Mouse (Mus musculus) heart, adult 2 months (tissue): Measurements from ENCODE around the gene Smg8. TPM values are rescaled to one million over a fixed set of nuclear protein-coding genes. Genes with fewer than 3 reads are reported as not detected.

Experiments
- DNase-seq, 2 experiments: peaks; one replicate each; pipeline ENCODE4 v3.0.0; 2021
- H3K27ac ChIP-seq: fragments of 200-600 bp; 2 replicates; pipeline ENCODE4 v1.8.1; 2022
- H3K27me3 ChIP-seq: fragments of 200-500 bp; 2 replicates; pipeline ENCODE4 v1.6.1; 2012; ENCODE audit warnings: mild to moderate bottlenecking, low read length, inconsistent platforms, mixed read lengths; ENCODE audit not compliant: control insufficient read depth, insufficient read depth
- H3K36me3 ChIP-seq: fragments of 200-500 bp; 2 replicates; pipeline ENCODE4 v1.6.1; 2012; ENCODE audit warnings: low read length, inconsistent platforms; ENCODE audit not compliant: control insufficient read depth, insufficient read depth
- H3K4me1 ChIP-seq: fragments of 200-500 bp; 2 replicates; pipeline ENCODE4 v1.6.1; 2011; ENCODE audit warnings: low read length; ENCODE audit not compliant: control insufficient read depth, insufficient read depth
- H3K4me3 ChIP-seq: fragments of 200-600 bp; 2 replicates; pipeline ENCODE4 v1.8.1; 2022
- H3K79me2 ChIP-seq: fragments of 200-500 bp; replicated peaks from 2 replicates; pipeline ENCODE4 v1.6.1; 2012; ENCODE audit warnings: mild to moderate bottlenecking, inconsistent platforms, low read length, moderate library complexity, mixed read lengths; ENCODE audit not compliant: control insufficient read depth, insufficient read depth
- H3K9ac ChIP-seq: fragments of 200-500 bp; 2 replicates; pipeline ENCODE4 v1.6.1; 2012; ENCODE audit warnings: low read depth, mild to moderate bottlenecking, control low read depth, inconsistent platforms, low read length, mixed read lengths
- CTCF ChIP-seq: fragments of 200-600 bp; IDR thresholded peaks from 2 replicates; pipeline ENCODE4 v1.8.1; 2022; ENCODE audit warnings: antibody characterized with exemption, mild to moderate bottlenecking, moderate library complexity
- EP300 ChIP-seq: fragments of 200-500 bp; IDR thresholded peaks from 2 replicates; pipeline ENCODE4 v1.6.1; 2011; ENCODE audit warnings: low read depth, low read length, control low read depth; ENCODE audit not compliant: insufficient read depth
- POLR2A ChIP-seq: fragments of 200-500 bp; IDR thresholded peaks from 2 replicates; pipeline ENCODE4 v1.6.1; 2011; ENCODE audit warnings: mild to moderate bottlenecking, low read depth, low read length, control low read depth; ENCODE audit not compliant: insufficient read depth
- WGBS: fragments of 180-500 bp; shearing (Covaris S2); methylation state at CpG from one replicate; pipeline ENCODE4 v1.1.7; 2018; 5-methylcytosine and 5-hydroxymethylcytosine counted together
- intact Hi-C: fragments of 180-260 bp; cut with DNase I; formaldehyde crosslinking; loops from one replicate; pipeline ENCODE4 v1.15.1; 2025
- long read RNA-seq: library from polyadenylated mRNA; stranded (forward); transcript quantifications from one replicate; pipeline ENCODE4 v2.0.0, GENCODE M21; 2021
- polyA plus RNA-seq: library from polyadenylated mRNA; depleted of rRNA; stranded (reverse); fragments of >200 nt; gene quantifications from 2 replicates; pipeline ENCODE4 v1.2.3, GENCODE M21; 2012; rRNA removed
- total RNA-seq, 2 experiments: library from RNA; stranded (reverse); gene quantifications; 2 replicates each; pipeline ENCODE4 v1.2.3; 2021

The Smg8 gene
- 1 to 10 TPM; 9.1 to 9.2 TPM for total RNA-seq
- 4.8 and 9.1 TPM in 2 replicates for polyA plus RNA-seq
- long read RNA-seq, partial matches to known transcripts: 3 of 6 reads
- long read RNA-seq, other reads (novel, unspliced or antisense): 0 of 6 reads

DNA sequence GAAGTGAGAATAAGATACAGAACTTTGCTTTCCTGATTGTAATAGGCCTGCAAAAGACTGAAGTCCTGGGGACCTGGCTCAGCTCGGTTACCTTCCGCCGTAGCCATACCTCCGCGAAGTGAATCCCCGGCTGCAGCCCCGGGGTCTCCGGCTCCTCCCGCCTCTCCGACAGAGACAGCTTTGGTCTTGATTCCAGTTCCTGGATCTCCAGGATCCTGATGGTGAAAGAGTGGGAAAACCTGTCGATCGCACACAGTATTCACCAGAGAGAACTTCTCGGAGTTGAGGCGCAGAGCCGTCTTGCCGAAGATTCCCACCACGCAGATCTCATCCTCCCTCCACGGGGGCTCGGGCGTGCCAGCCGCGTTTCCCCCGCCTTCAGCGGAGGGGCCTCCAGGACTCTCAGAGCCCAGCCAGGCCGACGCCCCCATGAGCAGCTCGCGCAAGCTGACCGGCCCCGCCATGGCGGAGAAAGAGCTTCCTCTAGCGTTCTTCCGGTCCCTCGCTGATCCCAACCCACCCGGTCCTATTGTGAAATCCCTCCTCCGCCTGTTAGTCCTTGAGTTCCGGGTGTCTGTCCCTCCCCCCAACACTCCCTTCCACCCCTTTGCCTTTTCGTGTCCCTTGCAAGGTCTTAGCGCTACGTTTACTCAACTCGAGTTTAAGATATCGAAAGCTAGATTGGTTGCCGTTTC is at the start of gene Smg8:
Smg8 (minus strand) TSS at position 485 of the 695 bp plus-strand sequence.
- WGBS: under 1% methylated on average over 43 of the region's 43 CpGs
- peak within 1 kb of the TSS; percentile 97 for H3K4me3 ChIP-seq
- peaks cover 3% of the 10 kb centered on the region; the same call in 1 of the 2 replicates for H3K36me3 ChIP-seq
- peak; percentile 85 to 86 for DNase-seq
- peak within 1 kb of the TSS; percentile 82 for H3K9ac ChIP-seq
- TF ChIP-seq POLR2A: peak; percentile 75
- TF ChIP-seq EP300: peak; percentile 83
- TF ChIP-seq CTCF: no peak
- H3K27ac ChIP-seq: peak within 1 kb of the TSS; percentile 86
- no peaks in the 10 kb centered on the region; the same call in none of the 2 replicates for H3K79me2 ChIP-seq
- H3K4me1 ChIP-seq: peaks cover 7% of the 10 kb centered on the region
- intact Hi-C loops: no loop called here
- no peaks in the 10 kb centered on the region for H3K27me3 ChIP-seq

DNA sequence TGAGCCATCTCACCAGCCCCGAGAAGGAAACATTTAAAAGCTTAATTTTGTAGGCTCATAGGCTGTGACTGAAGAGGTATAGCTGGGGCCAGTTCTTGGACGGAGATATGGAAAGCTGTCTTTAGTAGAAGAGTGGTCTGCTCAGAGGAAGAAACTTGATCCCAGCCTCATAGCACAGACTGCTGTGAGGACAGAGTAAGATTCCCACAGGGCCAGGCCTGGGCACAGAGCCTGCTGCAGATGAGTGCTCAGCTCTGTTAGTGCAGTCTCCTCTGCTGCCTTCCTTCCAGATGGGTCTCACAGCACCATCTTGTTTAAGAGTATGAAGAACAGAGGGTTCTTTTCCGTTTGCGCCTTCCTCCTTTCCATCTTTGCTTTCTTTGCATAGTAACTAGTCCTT is 49.7 kb upstream of the Smg8 start:
- intact Hi-C loops: no loop called here
- Histone ChIP-seq H3K9ac (no peak overlapping the region), H3K27ac (no peak overlapping the region), H3K27me3 (no peaks in the 10 kb centered on the region), H3K4me1 (no peaks in the 10 kb centered on the region), H3K36me3 (no peaks in the 10 kb centered on the region), H3K4me3 (no peak overlapping the region), H3K79me2 (no peaks in the 10 kb centered on the region)
- DNase-seq: no peak
- TF ChIP-seq CTCF (no peak), POLR2A (no peak), EP300 (no peak)
- WGBS: 83% methylated on average over 4 of the region's 4 CpGs

DNA sequence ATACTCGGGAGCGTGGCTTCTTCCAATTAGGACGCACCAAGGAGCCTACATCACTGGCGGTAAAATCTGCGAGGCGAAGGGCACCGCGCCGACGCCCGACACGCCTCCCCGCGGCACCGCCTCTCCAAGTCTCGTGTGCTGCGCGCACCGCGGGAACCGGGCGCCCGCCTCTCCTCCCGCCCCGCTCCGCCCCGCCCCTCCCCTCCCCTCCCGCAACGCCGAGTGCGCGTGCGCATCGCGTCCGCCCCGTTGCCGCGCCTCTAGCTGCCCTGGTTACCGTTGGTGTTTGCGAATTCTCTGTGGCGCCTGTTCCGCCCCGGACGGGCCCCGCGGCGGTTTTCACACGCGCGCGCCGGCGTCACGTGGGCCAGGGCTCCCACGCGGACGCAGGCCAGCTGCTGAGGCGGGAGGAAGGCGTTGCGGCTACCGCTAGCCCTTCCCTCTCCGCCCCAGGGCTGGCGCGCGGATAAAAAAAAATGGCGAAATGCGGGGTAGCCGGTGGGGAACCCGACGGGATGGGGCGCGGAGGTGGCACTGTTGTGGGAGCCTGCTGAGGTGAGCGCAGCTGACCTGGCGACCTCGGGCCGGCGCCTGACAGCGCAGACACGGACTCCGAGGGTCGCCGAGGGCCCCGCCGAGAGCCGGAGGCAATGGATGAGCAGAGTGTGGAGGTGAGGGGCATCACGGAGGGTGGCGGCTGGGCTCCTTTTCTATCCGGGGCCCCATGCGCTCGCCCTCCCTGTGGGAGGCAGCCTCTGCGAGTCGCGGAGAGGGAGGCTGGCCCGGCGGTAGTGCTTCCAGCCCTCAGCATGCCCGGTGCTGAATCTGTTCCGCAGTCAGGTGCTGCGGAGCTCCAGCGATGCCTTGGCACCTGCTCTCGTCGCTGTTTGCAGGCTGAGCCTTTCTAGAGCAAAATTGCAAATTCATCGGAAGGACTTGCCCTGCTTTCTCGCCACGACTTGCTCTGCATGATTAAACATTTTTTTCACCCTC is 40.5 kb upstream of the Smg8 start, which contains the start of gene Trim37:
Trim37 (plus strand) TSS at position 254 of the 993 bp plus-strand sequence.
- WGBS: under 1% methylated on average over 100 of the region's 105 CpGs
- intact Hi-C loops: loop anchor here (1.0 kb wide), 1 partner anchor 17 kb away; no protein-coding TSS in a partner anchor
- Histone ChIP-seq H3K27me3 (no peaks in the 10 kb centered on the region), H3K79me2 (0 out of 2 replicates have a peak, but pooled peaks cover 1% of the 10 kb centered on the region), H3K36me3 (no peaks in the 10 kb centered on the region), H3K4me3 (peak within 1 kb of the TSS; percentile 97), H3K27ac (peak within 1 kb of the TSS; percentile 79), H3K9ac (peak within 1 kb of the TSS; percentile 79), H3K4me1 (peaks cover 1% of the 10 kb centered on the region; the same call in 1 of the 2 replicates)
- peak; percentile 90 to 94 for DNase-seq
- no peak for TF ChIP-seq CTCF
- peak; percentile 52; the same call in 1 of the 2 replicates for TF ChIP-seq POLR2A
- TF ChIP-seq EP300: no peak

DNA sequence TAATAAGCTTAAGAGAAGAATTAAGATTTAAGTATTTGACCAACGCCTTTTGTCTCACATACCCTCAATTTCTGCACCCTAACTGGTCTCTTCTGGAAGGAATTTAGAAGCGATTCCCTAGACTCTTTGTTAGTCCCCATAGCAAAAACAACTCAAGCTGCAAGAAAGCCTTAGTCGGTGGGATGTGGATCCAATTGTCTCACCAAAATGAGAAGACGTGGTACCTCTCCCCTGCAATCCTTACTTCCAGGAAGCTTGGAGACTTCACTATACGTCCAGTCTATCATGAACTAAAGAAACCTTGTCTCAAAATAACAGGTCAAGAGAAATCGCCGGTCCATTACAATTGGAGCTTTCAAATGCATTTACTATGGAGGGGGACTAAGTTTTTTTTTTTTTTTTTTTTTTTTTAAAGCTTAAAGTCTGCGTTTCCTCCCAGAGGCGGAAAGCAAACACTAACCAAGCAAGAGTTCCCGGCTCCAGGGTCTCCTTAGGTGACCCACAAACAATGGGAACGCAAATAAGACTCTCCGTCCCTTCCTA is 39.8 kb upstream of the Smg8 start:
- Histone ChIP-seq H3K79me2 (0 out of 2 replicates have a peak, but pooled peaks cover 1% of the 10 kb centered on the region), H3K9ac (peak overlapping the region; percentile 46; the same call in 1 of the 2 replicates), H3K4me3 (peak overlapping the region; percentile 97), H3K36me3 (no peaks in the 10 kb centered on the region), H3K4me1 (peaks cover 1% of the 10 kb centered on the region; the same call in 1 of the 2 replicates), H3K27me3 (no peaks in the 10 kb centered on the region), H3K27ac (peak overlapping the region; percentile 63)
- 2% methylated on average over 12 of the region's 12 CpGs for WGBS
- intact Hi-C loops: loop anchor here (1.0 kb wide), 1 partner anchor 16 kb away; no protein-coding TSS in a partner anchor
- TF ChIP-seq POLR2A (no peak), CTCF (no peak), EP300 (no peak)
- DNase-seq: no peak

DNA sequence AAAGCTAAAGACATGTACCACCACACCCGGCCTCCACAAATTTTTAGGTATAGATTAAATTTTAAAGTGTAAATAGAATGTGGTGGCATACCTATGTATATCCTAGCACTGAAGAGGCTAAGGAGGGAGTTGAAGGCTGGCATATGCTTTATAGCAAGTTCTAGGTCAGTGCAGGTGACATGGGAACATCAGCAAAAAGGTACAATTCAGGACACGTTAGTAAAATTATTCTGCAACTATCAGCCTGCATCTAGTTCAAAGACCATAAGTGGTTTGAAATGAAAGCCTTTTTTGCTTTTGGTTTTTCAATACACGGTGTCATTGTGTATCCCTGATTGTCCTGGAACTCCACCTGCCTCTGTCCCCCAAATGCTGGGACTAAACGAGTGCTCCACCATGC is 39.0 kb upstream of the Smg8 start:
- Histone ChIP-seq H3K9ac (no peak overlapping the region), H3K27ac (no peak overlapping the region), H3K36me3 (no peaks in the 10 kb centered on the region), H3K79me2 (0 out of 2 replicates have a peak, but pooled peaks cover 1% of the 10 kb centered on the region), H3K4me3 (no peak overlapping the region), H3K4me1 (peaks cover 1% of the 10 kb centered on the region; the same call in 1 of the 2 replicates), H3K27me3 (no peaks in the 10 kb centered on the region)
- WGBS: 63% methylated on average over 4 of the region's 4 CpGs
- intact Hi-C loops: no loop called here
- DNase-seq: no peak
- TF ChIP-seq CTCF: no peak
- no peak for TF ChIP-seq POLR2A
- no peak for TF ChIP-seq EP300
